Mouse (Mus musculus) urinary bladder, postnatal 4 days (tissue): ENCODE results near the gene Fbh1.

Source experiments
- DNase-seq, 2 experiments: peaks; one replicate each; pipeline ENCODE4 v3.0.0; 2021 to 2022; ENCODE audit warnings: low spot score in 2 of 2

Fbh1 gene

GRCm38 (mm10) chr2:11777091-11778068 lies at the start of gene Fbh1, which contains the start of gene Ankrd16:
Gene Fbh1, minus strand, starts transcription at chr2:11777582.
Gene Ankrd16, plus strand, starts transcription at chr2:11777876.
- peak; percentile 100 for DNase-seq

- no peak for DNase-seq
These were observed 24.0 kb upstream of the Fbh1 start for GRCm38 (mm10) chr2:11801299-11801930.

- no peak for DNase-seq
These were observed 20.6 kb upstream of the Fbh1 start for GRCm38 (mm10) chr2:11797930-11798364.

GRCm38 (mm10) chr2:11794668-11795067 lies 17.3 kb upstream of the Fbh1 start:
- DNase-seq: no peak

GRCm38 (mm10) chr2:11784159-11784558 lies 6.8 kb upstream of the Fbh1 start:
- no peak for DNase-seq

- DNase-seq: peak; percentile 74 to 88
These were observed 873 bp upstream of the Fbh1 start for GRCm38 (mm10) chr2:11778087-11778823.

- no peak for DNase-seq
These were observed 967 bp downstream of the Fbh1 start for GRCm38 (mm10) chr2:11776415-11776814.

- DNase-seq: no peak
These were observed 2.3 kb downstream of the Fbh1 start for GRCm38 (mm10) chr2:11775121-11775520.

GRCm38 (mm10) chr2:11774426-11774825 lies 3.0 kb downstream of the Fbh1 start:
- DNase-seq: no peak

GRCm38 (mm10) chr2:11772401-11772800 lies 5.0 kb downstream of the Fbh1 start:
- DNase-seq: no peak

GRCm38 (mm10) chr2:11771701-11772100 lies 5.7 kb downstream of the Fbh1 start:
- no peak for DNase-seq

- DNase-seq: no peak
These were observed 10.2 kb downstream of the Fbh1 start for GRCm38 (mm10) chr2:11767161-11767545.

- DNase-seq: no peak
These were observed 10.8 kb downstream of the Fbh1 start for GRCm38 (mm10) chr2:11766485-11767160.

- no peak for DNase-seq
These were observed 11.7 kb downstream of the Fbh1 start for GRCm38 (mm10) chr2:11765694-11766093.

GRCm38 (mm10) chr2:11762541-11762940 lies 14.8 kb downstream of the Fbh1 start:
- DNase-seq: no peak

GRCm38 (mm10) chr2:11739516-11740051 lies 37.8 kb downstream of the Fbh1 start:
- no peak for DNase-seq

GRCm38 (mm10) chr2:11738794-11739193 lies 38.6 kb downstream of the Fbh1 start:
- DNase-seq: no peak

GRCm38 (mm10) chr2:11735853-11736252 lies 41.5 kb downstream of the Fbh1 start:
- no peak for DNase-seq

- DNase-seq: no peak
These were observed 44.4 kb downstream of the Fbh1 start for GRCm38 (mm10) chr2:11732978-11733377.

GRCm38 (mm10) chr2:11729091-11729490 lies 48.3 kb downstream of the Fbh1 start:
- no peak for DNase-seq

- DNase-seq: no peak
These were observed 49.8 kb downstream of the Fbh1 start for GRCm38 (mm10) chr2:11727574-11727973.
